Mouse (Mus musculus): ENCODE measurements at regions not wholly inside any gene's neighbourhood (a gene's known extent, or its start where the extent isn't known, plus 50 kb on each side); places are given as distances from the start of the nearest gene placed in this dataset.

- WGBS = 77% methylated on average over 10 of the region's 10 CpGs
- no peaks in the 10 kb centered on the region for H3K27me3 ChIP-seq (replicated peaks; ENCODE audit: control insufficient read depth, insufficient read depth, low read length)
Observed at GRCm38 (mm10) chr17:45784905-45785304, 51.3 kb upstream of the 1600014C23Rik start.

GRCm38 (mm10) chr17:45784496-45784895 is 50.9 kb upstream of the 1600014C23Rik start:
- TF ChIP-seq POLR2A (IDR thresholded peaks at IDR 0.05; ENCODE audit: low read depth, low read length) (no peak), CTCF (conservative IDR thresholded peaks at IDR 0.05; ENCODE audit: insufficient read depth, insufficient read length, low read depth, low read length) (no peak)
- Histone ChIP-seq H3K27ac (ENCODE audit: insufficient read depth, low read depth, low read length) (no peak overlapping the region), H3K27me3 (replicated peaks; ENCODE audit: control insufficient read depth, insufficient read depth, low read length) (no peaks in the 10 kb centered on the region), H3K4me1 (ENCODE audit: control insufficient read depth, insufficient read depth, low read length) (no peaks in the 10 kb centered on the region), H3K36me3 (ENCODE audit: control insufficient read depth, insufficient read depth, low read length) (no peaks in the 10 kb centered on the region), H3K4me3 (ENCODE audit: insufficient read depth, low read depth, low read length) (no peak overlapping the region)
- WGBS = 92% methylated on average over 5 of the region's 5 CpGs
- DNase-seq = no peak

More at GRCm38 (mm10) chr17:45784905-45785304, 51.3 kb upstream of the 1600014C23Rik start:
- H3K4me1 ChIP-seq (ENCODE audit: control insufficient read depth, insufficient read depth, low read length) = no peaks in the 10 kb centered on the region
- H3K4me3 ChIP-seq (ENCODE audit: insufficient read depth, low read depth, low read length) = no peak overlapping the region
- H3K27ac ChIP-seq (ENCODE audit: insufficient read depth, low read depth, low read length) = no peak overlapping the region
- TF ChIP-seq POLR2A (IDR thresholded peaks at IDR 0.05; ENCODE audit: low read depth, low read length) (no peak), CTCF (conservative IDR thresholded peaks at IDR 0.05; ENCODE audit: insufficient read depth, insufficient read length, low read depth, low read length) (no peak)
- H3K36me3 ChIP-seq (ENCODE audit: control insufficient read depth, insufficient read depth, low read length) = no peaks in the 10 kb centered on the region
- no peak for DNase-seq

Measured in kidney, adult 2 months (tissue).